Mouse (Mus musculus): ENCODE results near the gene Naa50.

DNA sequence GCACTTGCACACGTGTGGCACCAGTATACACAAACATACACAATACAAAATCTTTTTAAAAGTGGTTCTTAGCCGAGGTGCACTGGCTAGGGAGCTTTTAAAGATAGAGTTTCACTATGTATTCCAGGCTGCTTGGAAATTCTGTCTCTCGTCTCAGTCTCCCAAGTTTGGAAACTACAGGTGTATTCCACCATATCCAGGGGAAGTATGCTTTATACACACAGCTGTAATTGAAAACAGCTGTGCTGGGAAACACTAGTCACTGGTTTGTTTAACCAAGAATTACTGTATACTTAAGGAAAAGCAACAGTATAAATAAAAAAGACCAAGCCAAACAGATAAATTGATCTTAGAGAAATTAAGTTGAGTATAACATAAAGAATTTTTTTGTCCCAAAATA is 45.1 kb downstream of the Naa50 start:
- TF ChIP-seq POLR2A (IDR thresholded peaks at IDR 0.05; ENCODE audit: extremely low read depth, insufficient read depth, low read length) (no peak), CTCF (IDR thresholded peaks at IDR 0.05; ENCODE audit: extremely low read depth, insufficient read depth, low read length) (no peak)

All from cortical plate, adult 2 months (tissue).